Comparison of ENCODE assay signal across 26 mouse cellular contexts in genomic region chr10:76554061-76554460, GRCm38 (mm10). TPM values are rescaled to one million over a fixed set of nuclear protein-coding genes. Genes with fewer than 3 reads are reported as not detected.
"Had no signal": no experiment of that assay in that cellular context is flagged by ENCODE, and none has a peak within 500 bp of the region (broad histone marks: within the 10 kb centered on the region; RNA-seq: fewer than 3 reads in every experiment).

No protein-coding gene starts in this region.

- H3K27ac ChIP-seq: kidney, postnatal 0 days; layer of hippocampus, adult 2 months; limb, embryonic 10.5 days; limb, embryonic 13.5 days; liver, embryonic 12.5 days; liver, embryonic 15.5 days; stomach, postnatal 0 days had no signal

- H3K4me3 ChIP-seq: layer of hippocampus, adult 2 months; limb, embryonic 10.5 days; limb, embryonic 13.5 days; liver, embryonic 12.5 days; liver, embryonic 15.5 days had no signal

- H3K9me3 ChIP-seq: limb, embryonic 10.5 days; limb, embryonic 13.5 days; liver, embryonic 12.5 days; liver, embryonic 15.5 days had no signal

- H3K4me2 ChIP-seq: limb, embryonic 13.5 days; liver, embryonic 12.5 days; liver, embryonic 15.5 days; midbrain, embryonic 11.5 days had no signal

- ATAC-seq: liver, embryonic 12.5 days had no signal

- H3K27me3 ChIP-seq: limb, embryonic 13.5 days; liver, embryonic 12.5 days; liver, embryonic 15.5 days had no signal

- DNase-seq: kidney, adult 2 months; kidney, postnatal 25 days; layer of hippocampus, adult 9-11 months; liver; lung, adult 2 months; midbrain, embryonic 14.5 days; right cerebral cortex, adult 18-20 months; right cerebral cortex, postnatal 14 days; right cerebral cortex, postnatal 4 days; thymus, adult 18-20 months; thymus, postnatal 4 days had no signal

- H3K4me1 ChIP-seq: limb, embryonic 10.5 days; limb, embryonic 13.5 days; liver, embryonic 12.5 days; liver, embryonic 15.5 days had no signal

- H3K9ac ChIP-seq: limb, embryonic 13.5 days; liver, embryonic 12.5 days; liver, embryonic 15.5 days had no signal

RNA-seq across cellular contexts. Expression of gene Spatc1l, which starts 8.0 kb away (rescaled TPM):
- polyA plus RNA-seq: kidney, embryonic 14.5 days; kidney, postnatal 0 days; limb, embryonic 10.5 days; limb, embryonic 13.5 days; liver, embryonic 12.5 days; liver, embryonic 15.5 days; lung, embryonic 16.5 days; midbrain, embryonic 11.5 days; midbrain, embryonic 14.5 days; midbrain, postnatal 0 days; neural tube, embryonic 11.5 days; stomach, postnatal 0 days had no signal

RNA-seq across cellular contexts. Expression of gene Ftcd, which starts 21.4 kb away (rescaled TPM):
- polyA plus RNA-seq: large intestine, adult 2 months; limb, embryonic 10.5 days; midbrain, embryonic 11.5 days; midbrain, embryonic 14.5 days; neural tube, embryonic 11.5 days; neural tube, embryonic 14.5 days; stomach, embryonic 14.5 days had no signal
